Comparison of ENCODE assay signal across 20 mouse cellular contexts in the genomic region with DNA sequence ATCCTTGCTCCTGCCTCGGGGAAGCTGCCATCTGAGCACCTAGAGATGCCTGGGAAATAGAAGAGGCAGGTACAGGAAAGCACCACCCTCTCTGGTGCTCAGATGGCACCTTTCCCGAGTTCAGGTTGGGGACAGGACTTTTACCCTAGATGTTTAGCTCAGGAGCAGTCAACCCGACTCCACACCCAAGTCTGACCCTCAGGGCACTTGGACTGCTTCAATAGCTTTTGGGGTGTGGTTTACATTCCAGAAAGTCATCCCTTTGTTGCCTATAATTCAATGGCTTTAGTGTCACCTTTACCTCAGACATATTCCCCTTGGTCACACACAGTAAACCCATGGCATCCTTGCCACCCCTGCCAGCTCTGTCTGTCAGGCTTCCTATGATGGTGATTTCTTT.
"Had no signal": no experiment of that assay in that cellular context is flagged by ENCODE, and none has a peak within 500 bp of the region (broad histone marks: within the 10 kb centered on the region; RNA-seq: fewer than 3 reads in every experiment).

No protein-coding gene starts in this region.

- ATAC-seq: liver, postnatal 0 days; lung, postnatal 0 days; midbrain, embryonic 13.5 days; midbrain, embryonic 15.5 days had no signal

- H3K27ac ChIP-seq: lung, embryonic 15.5 days; macrophage; midbrain, embryonic 13.5 days; midbrain, embryonic 15.5 days; neural tube, embryonic 13.5 days; neural tube, embryonic 15.5 days had no signal

- H3K36me3 ChIP-seq: lung, embryonic 15.5 days; midbrain, embryonic 13.5 days; midbrain, embryonic 15.5 days; neural tube, embryonic 13.5 days; neural tube, embryonic 15.5 days had no signal

- H3K4me2 ChIP-seq: lung, embryonic 15.5 days; midbrain, embryonic 11.5 days; midbrain, embryonic 13.5 days; midbrain, embryonic 15.5 days; neural tube, embryonic 13.5 days; neural tube, embryonic 15.5 days had no signal

- H3K9me3 ChIP-seq: lung, embryonic 15.5 days; megakaryocyte, embryonic 14.5 days; midbrain, embryonic 13.5 days; midbrain, embryonic 15.5 days; neural tube, embryonic 13.5 days; neural tube, embryonic 15.5 days had no signal

- DNase-seq: liver, postnatal 0 days; lung, adult 2 months; lung, postnatal 14 days; lung, postnatal 36 days; right cerebral cortex, postnatal 25 days; right cerebral cortex, postnatal 4 days; spleen, adult 18-20 months; thymus, adult 18-20 months; thymus, postnatal 14 days; thymus, postnatal 36 days had no signal

- H3K27me3 ChIP-seq: lung, embryonic 15.5 days; midbrain, embryonic 13.5 days; midbrain, embryonic 15.5 days; neural tube, embryonic 13.5 days; neural tube, embryonic 15.5 days had no signal

- H3K4me3 ChIP-seq: lung, embryonic 15.5 days; megakaryocyte, embryonic 14.5 days; midbrain, embryonic 13.5 days; midbrain, embryonic 15.5 days; myocyte; neural tube, embryonic 13.5 days; neural tube, embryonic 15.5 days had no signal

- H3K4me1 ChIP-seq: lung, embryonic 15.5 days; midbrain, embryonic 15.5 days; neural tube, embryonic 13.5 days; neural tube, embryonic 15.5 days had no signal

- H3K9ac ChIP-seq: liver, postnatal 0 days; lung, embryonic 15.5 days; midbrain, embryonic 13.5 days; midbrain, embryonic 15.5 days; neural tube, embryonic 13.5 days; neural tube, embryonic 15.5 days had no signal
